Mouse (Mus musculus): ENCODE measurements around the gene Rrnad1.

Gene Rrnad1

GRCm38 (mm10) chr3:87930078-87930795 lies at the start of gene Rrnad1, which contains the start of gene Isg20l2:
TSS of gene Rrnad1 (minus strand) at chr3:87930717.
TSS of gene Isg20l2 (plus strand) at chr3:87930314.
- peak; percentile 99 for DNase-seq (ENCODE audit: low spot score)

DNA sequence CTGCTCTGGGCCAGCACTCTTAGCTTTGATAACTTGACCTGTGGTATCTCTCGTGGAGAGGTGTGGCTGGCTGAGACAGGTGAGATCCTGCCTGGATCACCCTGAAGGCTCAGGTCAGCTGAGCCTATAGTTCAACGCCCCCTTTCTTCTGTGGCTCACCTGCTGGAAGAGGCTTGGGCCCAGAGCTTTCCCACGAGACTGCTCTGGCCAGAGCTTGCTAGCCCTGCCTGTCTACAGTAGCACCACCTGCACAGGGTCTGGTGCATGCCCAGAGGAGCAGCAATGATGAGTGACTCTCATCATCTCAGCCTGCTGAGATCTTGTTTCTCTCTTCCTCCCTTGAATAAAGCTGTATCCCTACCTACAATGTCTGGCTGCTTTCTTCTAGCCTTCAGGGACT lies 49.6 kb upstream of the Rrnad1 start:
- DNase-seq (ENCODE audit: low spot score) = no peak

DNA sequence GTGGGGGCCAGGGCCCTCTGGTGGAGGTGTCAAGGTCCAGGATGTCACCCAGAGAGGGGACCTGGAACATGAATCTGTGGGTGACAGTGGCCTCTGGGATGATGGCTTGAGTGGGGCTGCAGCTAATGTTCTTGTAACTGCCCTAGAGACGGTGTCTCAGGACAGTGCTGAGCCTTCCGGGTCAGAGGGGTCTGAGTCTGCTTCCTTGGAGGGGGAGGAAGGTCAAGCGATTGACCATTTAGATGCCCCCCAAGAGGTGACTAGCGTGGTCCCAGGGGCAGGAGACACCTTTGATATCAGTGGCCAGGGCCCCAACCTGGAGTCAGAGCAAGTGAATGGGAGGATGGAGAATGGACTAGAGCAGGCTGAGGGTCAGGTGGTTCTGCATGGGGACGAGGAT lies 49.0 kb upstream of the Rrnad1 start:
- DNase-seq (ENCODE audit: low spot score) = no peak

- DNase-seq (ENCODE audit: low spot score) = peak; percentile 92
Observed at GRCm38 (mm10) chr3:87974381-87974987, 44.0 kb upstream of the Rrnad1 start.

DNA sequence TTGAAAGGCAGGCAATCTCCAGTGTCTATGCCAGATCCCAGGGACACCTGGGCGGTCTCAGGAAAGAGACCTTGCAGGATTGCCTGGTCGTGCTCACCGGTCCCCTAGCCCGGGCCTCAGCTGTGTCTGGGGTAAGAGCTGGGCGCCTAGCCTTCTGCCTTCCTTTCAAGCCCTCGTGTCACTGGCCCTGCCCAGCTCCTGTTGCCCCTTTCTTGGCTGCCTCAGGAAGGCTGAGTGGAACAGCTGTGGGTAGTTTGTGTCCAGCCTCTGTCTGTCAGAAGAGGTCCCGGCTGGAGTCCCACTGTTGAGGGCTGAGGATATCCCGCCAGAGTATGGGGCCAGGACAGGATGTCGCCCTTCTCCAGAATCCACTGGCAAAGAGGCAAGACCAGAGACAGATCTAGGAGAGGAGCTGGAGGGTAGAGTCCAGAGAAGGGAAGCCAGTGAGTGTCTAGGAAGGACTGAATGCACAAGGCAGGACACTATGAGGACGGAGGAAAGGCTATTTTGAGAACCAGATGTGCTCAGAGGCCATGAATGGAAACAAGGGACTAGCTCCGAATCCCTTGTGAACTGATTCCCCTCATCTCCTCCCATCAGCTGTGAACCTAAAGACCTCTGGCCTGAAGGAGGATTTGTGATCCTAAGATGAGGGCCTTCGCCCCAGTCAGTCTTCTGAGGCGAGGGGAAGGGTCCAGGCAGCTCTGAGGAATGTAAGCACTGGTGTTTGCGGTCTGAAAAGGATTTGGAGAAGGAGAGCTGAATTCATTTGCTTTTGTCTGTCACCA lies 43.3 kb upstream of the Rrnad1 start:
- DNase-seq (ENCODE audit: low spot score) = no peak

DNA sequence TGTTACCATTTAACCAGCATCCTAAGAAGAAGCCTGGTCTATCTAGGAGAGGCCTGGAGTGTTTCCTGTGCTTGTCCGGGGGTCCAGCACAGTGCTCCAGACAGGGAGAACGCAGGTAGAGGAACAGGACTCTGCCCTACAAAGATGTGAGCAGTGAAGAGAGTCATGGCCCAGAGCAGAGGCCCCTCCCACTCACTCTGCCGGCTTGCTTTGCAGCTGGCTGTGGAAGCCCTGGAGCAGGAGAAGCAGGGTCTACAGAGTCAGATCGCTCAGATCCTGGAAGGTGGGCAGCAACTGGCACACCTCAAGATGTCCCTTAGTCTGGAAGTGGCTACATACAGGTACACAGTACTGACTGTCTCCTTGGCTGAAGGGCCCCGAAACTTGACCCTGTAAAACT lies 42.3 kb upstream of the Rrnad1 start:
- peak; percentile 59 for DNase-seq (ENCODE audit: low spot score)

GRCm38 (mm10) chr3:87972203-87972664 lies 41.7 kb upstream of the Rrnad1 start:
- peak; percentile 64 for DNase-seq (ENCODE audit: low spot score)

DNA sequence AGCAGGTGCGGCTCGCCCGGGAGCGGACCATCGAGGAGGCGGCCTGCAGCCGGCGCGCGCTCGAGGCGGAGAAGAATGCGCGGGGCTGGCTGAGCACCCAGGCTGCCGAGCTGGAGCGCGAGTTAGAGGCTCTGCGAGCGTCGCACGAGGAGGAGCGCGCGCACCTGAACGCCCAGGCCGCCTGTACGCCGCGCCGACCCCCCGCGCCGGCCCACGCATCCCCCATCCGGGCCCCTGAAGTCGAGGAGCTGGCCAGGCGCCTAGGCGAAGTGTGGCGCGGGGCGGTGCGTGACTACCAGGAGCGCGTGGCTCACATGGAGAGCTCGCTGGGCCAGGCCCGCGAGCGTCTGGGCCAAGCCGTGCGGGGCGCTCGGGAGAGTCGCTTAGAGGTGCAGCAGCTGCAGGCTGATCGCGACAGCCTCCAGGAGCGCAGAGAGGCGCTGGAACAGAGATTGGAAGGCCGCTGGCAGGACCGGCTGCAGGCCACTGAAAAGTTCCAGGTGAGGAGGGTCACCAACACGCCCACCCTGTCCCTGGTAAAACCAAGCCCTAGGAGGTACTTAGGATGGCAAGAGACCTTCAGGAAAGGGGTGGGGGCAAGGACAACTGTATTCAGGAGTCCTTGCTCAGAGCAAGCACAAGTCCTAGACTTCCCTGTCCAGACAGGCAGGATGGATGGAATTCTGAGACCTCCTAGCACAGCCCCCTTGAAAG lies 41.1 kb upstream of the Rrnad1 start:
- DNase-seq (ENCODE audit: low spot score) = peak; percentile 54

GRCm38 (mm10) chr3:87970939-87971488 lies 40.5 kb upstream of the Rrnad1 start, which contains the start of gene Nes:
TSS of gene Nes (plus strand) at chr3:87971078.
- DNase-seq (ENCODE audit: low spot score) = peak; percentile 94

DNA sequence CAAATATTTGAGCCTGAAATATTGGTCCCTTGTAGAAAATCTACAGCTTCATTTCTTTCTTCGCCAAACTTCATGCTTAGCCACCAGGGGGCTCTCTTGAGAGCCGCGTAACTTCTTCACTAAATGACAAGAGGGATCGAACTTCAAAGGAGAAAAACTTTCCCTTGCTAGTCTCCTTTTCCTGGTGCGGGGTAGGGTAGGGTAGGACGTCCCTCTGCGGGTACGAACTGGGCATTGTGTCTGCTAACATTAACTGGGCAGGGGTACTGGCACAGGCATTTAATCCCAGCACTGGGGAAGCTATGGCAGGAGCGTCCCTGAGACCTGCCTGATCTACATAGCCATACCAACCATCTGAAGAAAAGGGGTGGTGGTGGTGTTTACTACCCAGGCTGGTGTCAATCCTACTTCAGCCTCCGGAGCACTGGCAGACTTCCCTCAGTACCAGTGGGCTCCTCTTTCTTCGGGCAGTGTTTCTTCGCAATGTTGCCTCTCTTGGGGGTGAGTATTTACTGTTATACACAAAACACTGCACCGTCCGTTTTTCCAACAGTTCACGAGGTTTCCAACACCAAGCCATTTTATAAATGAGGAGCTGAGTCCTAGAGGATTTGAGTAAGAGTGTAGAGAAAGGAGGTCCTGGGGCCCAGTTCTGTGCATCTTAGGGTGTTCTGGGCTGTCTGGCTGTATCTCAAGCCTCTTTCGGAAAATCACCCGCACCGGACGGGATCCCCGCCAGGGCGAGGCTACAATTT lies 39.8 kb upstream of the Rrnad1 start:
- DNase-seq (ENCODE audit: low spot score) = peak; percentile 74

DNA sequence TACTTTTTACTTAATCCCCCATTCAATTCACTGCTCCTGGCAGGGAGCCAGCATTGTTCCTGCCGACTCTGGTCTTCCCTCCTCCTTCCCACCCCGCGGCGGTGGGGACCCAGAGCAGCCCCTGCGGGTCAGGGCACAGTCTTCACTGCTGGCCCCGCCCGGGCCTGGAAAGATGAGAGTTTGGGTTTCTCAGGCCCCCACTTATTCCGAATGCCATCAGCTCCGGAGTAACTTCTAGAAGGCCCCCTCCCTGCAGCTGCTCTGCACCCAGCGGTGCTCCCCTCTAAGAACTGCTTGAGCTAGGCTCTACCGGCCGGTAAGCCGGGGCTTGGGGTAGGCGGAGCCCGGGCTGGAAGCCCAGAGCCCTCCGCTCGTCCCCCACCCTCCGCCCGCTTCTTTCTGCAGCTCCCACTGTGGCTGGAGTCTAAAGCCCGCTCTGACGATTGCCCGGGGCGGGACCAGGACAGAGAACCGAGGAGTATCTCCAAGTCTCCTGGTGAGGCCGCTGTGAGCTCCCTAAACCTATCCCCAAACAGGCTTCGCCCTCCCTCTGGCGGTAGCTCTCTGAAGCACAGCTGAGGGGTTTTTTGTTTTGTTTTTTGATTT lies 30.2 kb upstream of the Rrnad1 start:
- peak; percentile 97 for DNase-seq (ENCODE audit: low spot score)

DNA sequence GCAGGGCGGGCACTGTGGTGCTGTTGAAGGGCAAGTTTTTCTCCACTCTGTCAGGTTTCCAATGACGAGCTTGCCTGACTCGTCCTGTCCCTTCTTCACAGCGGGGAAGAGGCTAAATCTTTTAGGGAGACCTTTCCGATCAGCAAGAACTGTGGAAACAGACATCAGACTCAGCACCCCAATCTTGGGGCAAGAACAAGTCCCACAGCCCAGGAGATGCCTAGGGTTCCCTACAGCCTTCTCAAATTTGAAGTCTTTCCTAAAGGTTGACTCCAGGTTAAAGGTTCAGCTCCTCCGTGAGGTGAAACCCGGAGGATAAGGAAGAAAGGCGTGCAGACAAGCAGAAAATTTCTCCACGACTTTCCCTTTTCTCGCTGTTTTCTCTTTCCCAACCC lies 29.7 kb upstream of the Rrnad1 start:
- DNase-seq (ENCODE audit: low spot score) = peak; percentile 19

GRCm38 (mm10) chr3:87959371-87959770 lies 28.9 kb upstream of the Rrnad1 start:
- DNase-seq (ENCODE audit: low spot score) = no peak

GRCm38 (mm10) chr3:87958967-87959366 lies 28.4 kb upstream of the Rrnad1 start:
- peak; percentile 66 for DNase-seq (ENCODE audit: low spot score)

- peak; percentile 20 for DNase-seq (ENCODE audit: low spot score)
Observed at GRCm38 (mm10) chr3:87958476-87958875, 28.0 kb upstream of the Rrnad1 start.

DNA sequence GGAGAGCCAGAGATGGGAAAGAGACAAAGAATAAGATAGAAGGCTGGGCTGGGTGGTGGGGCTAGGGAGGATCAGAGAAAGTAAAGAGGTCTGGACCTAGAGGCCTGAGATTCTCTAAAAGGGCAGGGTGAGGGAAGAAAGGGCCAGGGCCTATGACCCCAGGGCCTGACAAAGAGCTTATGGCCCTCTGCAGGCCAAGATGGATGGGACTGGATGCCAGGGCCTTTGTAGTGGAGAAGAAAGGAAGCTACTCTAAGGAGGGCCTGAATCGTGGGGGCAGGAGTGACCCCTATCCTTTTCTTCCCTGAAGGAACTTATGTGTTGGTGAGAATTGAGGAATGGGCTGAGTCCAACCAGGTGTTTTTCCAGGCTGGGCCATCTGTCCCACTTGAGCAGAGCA lies 27.5 kb upstream of the Rrnad1 start:
- peak; percentile 80 for DNase-seq (ENCODE audit: low spot score)

DNA sequence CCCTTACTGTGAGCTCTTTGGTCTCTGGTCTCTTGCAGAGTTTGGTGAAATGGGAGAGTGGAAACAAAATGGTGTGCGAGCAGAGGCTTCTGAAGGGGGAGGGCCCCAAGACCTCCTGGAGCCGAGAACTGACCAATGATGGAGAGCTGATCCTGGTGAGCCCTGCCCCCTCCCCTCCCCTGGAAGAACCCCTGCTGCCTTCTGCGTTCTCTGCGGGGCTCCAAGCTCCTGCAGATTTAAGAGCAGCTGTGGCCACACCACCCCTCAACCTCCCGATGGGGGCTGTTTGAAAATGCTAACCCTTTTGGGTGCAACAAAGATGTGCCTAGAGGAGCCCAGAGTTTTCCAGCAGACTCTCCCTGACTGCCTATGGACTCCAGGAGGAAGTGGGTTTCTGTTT lies 21.9 kb upstream of the Rrnad1 start:
- peak; percentile 71 for DNase-seq (ENCODE audit: low spot score)

GRCm38 (mm10) chr3:87951946-87952345 lies 21.4 kb upstream of the Rrnad1 start:
- no peak for DNase-seq (ENCODE audit: low spot score)

DNA sequence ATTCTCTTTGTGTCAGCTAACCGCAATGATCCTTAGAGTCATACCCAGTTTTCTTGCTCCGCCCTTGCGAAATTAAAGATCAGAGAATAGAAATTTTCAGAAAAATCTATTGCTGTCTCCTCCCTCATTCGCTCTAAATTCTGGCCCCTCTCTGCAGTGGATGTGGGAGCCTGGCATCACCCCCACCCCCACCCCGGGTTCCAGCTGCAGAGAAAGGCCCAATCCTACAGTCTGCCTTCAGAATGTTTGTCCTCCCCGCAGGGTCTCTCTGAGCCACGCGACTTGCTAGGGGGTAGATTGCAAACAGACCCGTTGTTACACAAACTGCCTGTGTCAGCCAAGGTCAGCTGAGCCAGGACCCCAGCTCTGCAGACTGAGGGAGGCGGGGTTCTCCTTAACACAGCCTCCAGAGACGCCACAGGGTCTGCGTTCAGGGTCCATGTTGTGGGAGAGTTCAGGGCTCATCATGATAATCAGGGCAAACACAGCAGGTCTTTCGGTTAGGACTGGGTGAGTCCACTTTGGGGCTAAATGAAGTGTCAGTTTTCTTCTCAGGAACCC lies 19.5 kb upstream of the Rrnad1 start:
- DNase-seq (ENCODE audit: low spot score) = peak; percentile 81

GRCm38 (mm10) chr3:87949266-87949954 lies 18.9 kb upstream of the Rrnad1 start:
- peak; percentile 81 for DNase-seq (ENCODE audit: low spot score)
